Mouse (Mus musculus): ENCODE results near the gene Tmem101. TPM values are rescaled to one million over a fixed set of nuclear protein-coding genes. Genes with fewer than 3 reads are reported as not detected.

Tmem101 gene
- total and polyA plus RNA-seq, 3 experiments, result 35.4 to 63.1 (median 38.5) TPM

DNA sequence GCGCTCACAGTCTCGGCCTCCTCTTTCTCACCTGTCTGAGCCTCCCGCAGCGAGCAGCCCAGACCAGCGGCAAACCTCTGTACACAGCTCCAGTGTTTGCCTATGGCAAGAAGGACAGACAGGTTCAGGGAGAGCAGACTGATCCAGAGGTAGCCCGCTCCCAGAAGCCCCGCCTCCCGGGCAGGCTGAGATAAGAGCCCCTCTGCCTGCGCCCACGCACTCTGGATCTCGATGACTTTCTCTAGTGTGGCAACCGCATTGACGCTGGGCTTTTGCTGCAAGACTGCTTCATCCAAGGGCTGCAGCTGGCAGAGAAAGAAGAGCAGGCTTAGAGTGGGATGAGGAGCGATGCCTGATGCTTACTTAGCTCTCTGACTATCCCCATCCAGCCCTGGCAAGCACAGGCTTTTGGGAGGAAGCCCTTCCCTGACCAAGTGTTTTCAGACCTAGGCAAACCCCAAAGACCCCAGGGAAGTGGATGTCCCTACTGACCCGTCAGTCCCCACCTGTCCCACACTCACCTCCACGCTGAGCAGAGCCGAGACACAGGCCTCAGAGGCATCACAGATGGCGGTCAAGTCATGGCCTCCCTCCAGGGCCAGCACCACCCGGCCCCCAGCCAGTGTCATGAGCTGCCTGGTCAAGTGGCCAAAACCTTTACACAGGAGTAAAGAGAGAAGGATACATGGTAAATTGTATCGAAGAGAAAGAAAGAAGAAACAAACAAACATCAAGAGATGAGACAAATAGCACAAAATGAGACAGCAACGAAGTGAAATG is 40.0 kb upstream of the Tmem101 start:
- H3K9ac ChIP-seq (ENCODE audit: insufficient read depth, low read depth), result no peak overlapping the region
- H3K79me2 ChIP-seq (replicated peaks; ENCODE audit: control insufficient read depth, extremely low read depth, insufficient read depth, poor library complexity, severe bottlenecking), result 0 out of 2 replicates have a peak, but pooled peaks cover 2% of the 10 kb centered on the region
- TF ChIP-seq POLR2A (IDR thresholded peaks at IDR 0.05; ENCODE audit: low read depth, low read length), result no peak
- no peak for TF ChIP-seq MAX (IDR thresholded peaks at IDR 0.05; ENCODE audit: low read length)
- TF ChIP-seq PAX5 (IDR thresholded peaks at IDR 0.05; ENCODE audit: low read length), result no peak
- no peak for TF ChIP-seq MAFK (IDR thresholded peaks at IDR 0.05; ENCODE audit: insufficient replicate concordance, low read length)
- TF ChIP-seq IRF4 (IDR thresholded peaks at IDR 0.05; ENCODE audit: low read depth, low read length), result no peak
- no peak for TF ChIP-seq CTCF (conservative IDR thresholded peaks at IDR 0.05 in 1 of 2, IDR thresholded peaks at IDR 0.05 in 1 of 2; ENCODE audit: low read depth in 2 of 2, low read length in 2 of 2)
- no peak for TF ChIP-seq RAD21 (IDR thresholded peaks at IDR 0.05; ENCODE audit: low read depth, low read length)
- TF ChIP-seq CHD2 (IDR thresholded peaks at IDR 0.05; ENCODE audit: low read length), result no peak
- TF ChIP-seq MAZ (IDR thresholded peaks at IDR 0.05; ENCODE audit: low read depth, low read length), result no peak
- no peak for TF ChIP-seq TCF12 (IDR thresholded peaks at IDR 0.05; ENCODE audit: low read depth, low read length)
- no peak for TF ChIP-seq MYC (IDR thresholded peaks at IDR 0.05; ENCODE audit: low read depth, low read length)
- TF ChIP-seq KAT2A (IDR thresholded peaks at IDR 0.05; ENCODE audit: insufficient replicate concordance, low read length), result no peak
- TF ChIP-seq ELF1 (IDR thresholded peaks at IDR 0.05; ENCODE audit: low read depth, low read length), result no peak
- no peak overlapping the region for H3K4me2 ChIP-seq (ENCODE audit: insufficient read depth, low read depth, poor library complexity, severe bottlenecking)
- no peaks in the 10 kb centered on the region for H3K27me3 ChIP-seq (replicated peaks)
- dilution Hi-C loops (cut with MboI; ENCODE audit: extremely low pct_ligation_motif_present, extremely low pct_unique_long_range_greater_than_20kb, low sequenced_read_pairs), result no loop called here
- peaks cover 0 to 8% of the 10 kb centered on the region in 2 experiments; a peak in 1 of 4 replicates for H3K4me1 ChIP-seq (ENCODE audit: control insufficient read depth in 1 of 2, insufficient read depth in 2 of 2)
- peaks cover 88 to 98% of the 10 kb centered on the region in 2 experiments for H3K36me3 ChIP-seq (replicated peaks in 1 of 2; ENCODE audit: control insufficient read depth in 1 of 2, insufficient read depth in 1 of 2, low read length in 1 of 2)
- no peak overlapping the region for H3K27ac ChIP-seq (ENCODE audit: insufficient read depth, low read depth)
- H3K9me3 ChIP-seq (replicated peaks; ENCODE audit: low read length), result no peaks in the 10 kb centered on the region
- in situ Hi-C loops (cut with MboI; ENCODE audit: low pct_ligation_motif_present, low pct_unique_long_range_greater_than_20kb, low sequenced_read_pairs), result no loop called here
- no peak for DNase-seq (ENCODE audit: extremely low read depth)
- no peak overlapping the region for H3K4me3 ChIP-seq (replicated peaks in 1 of 3; ENCODE audit: low read depth in 2 of 3, low read length in 2 of 3, poor library complexity in 1 of 3)

DNA sequence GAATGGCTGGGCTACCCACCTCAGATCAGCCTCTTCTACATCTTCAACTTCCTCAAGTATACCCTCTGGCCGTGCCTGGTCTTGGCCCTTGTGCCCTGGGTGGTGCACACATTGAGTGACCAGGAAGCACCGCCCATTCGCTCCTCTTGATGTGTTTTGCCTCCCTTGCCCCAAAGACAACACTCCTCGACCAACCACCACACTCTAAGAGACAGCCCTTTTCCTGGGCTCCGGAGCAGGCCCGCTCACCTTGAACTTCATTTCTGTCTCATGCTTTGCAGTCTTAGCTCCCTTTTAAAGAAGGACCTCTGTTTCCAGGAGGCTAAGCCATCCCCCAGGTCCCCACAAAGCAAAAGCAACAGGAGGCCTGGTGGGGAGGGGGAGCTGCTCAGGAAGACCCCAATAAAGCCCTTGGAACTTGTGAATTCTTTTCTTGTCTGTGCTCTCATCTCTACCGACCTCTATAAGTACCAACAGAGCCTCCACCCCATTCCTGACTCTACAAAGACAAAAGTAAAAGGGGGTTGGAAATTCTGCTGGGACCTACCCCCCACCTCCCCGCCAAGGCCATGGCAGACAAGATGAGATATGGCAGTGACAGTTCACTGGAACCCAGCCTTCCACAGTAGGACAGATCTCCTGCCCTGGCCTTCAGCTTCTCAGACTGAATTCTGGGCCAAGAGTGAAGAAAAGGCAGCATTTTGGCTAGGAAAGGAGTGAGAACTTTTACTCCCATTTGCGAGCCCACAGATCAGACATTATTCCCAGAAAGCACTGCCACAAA is 37.6 kb upstream of the Tmem101 start:
- H3K9ac ChIP-seq (ENCODE audit: insufficient read depth, low read depth), result no peak overlapping the region
- peaks cover 4 to 21% of the 10 kb centered on the region in 2 experiments for H3K4me1 ChIP-seq (ENCODE audit: control insufficient read depth in 1 of 2, insufficient read depth in 2 of 2)
- in situ Hi-C loops (cut with MboI; ENCODE audit: low pct_ligation_motif_present, low pct_unique_long_range_greater_than_20kb, low sequenced_read_pairs), result loop anchor here (5.0 kb wide), 1 partner anchor 33 kb away; no protein-coding TSS in a partner anchor
- no peak overlapping the region for H3K4me2 ChIP-seq (ENCODE audit: insufficient read depth, low read depth, poor library complexity, severe bottlenecking)
- H3K27ac ChIP-seq (ENCODE audit: insufficient read depth, low read depth), result no peak overlapping the region
- DNase-seq (ENCODE audit: extremely low read depth), result no peak
- TF ChIP-seq USF2 (conservative IDR thresholded peaks at IDR 0.05; ENCODE audit: low read depth, low read length), result no peak
- no peak for TF ChIP-seq ZC3H11A (IDR thresholded peaks at IDR 0.05; ENCODE audit: low read depth, low read length)
- TF ChIP-seq MEF2A (IDR thresholded peaks at IDR 0.05; ENCODE audit: borderline replicate concordance, low read depth, low read length), result no peak
- TF ChIP-seq GABPA (IDR thresholded peaks at IDR 0.05; ENCODE audit: insufficient replicate concordance, low read depth, low read length), result no peak
- H3K79me2 ChIP-seq (replicated peaks; ENCODE audit: control insufficient read depth, extremely low read depth, insufficient read depth, poor library complexity, severe bottlenecking), result 0 out of 2 replicates have a peak, but pooled peaks cover 6% of the 10 kb centered on the region
- H3K27me3 ChIP-seq (replicated peaks), result no peaks in the 10 kb centered on the region
- H3K36me3 ChIP-seq (replicated peaks in 1 of 2; ENCODE audit: control insufficient read depth in 1 of 2, insufficient read depth in 1 of 2, low read length in 1 of 2), result peaks cover 64 to 76% of the 10 kb centered on the region in 2 experiments
- H3K4me3 ChIP-seq (replicated peaks in 1 of 3; ENCODE audit: low read depth in 2 of 3, low read length in 2 of 3, poor library complexity in 1 of 3), result no peak overlapping the region
- dilution Hi-C loops (cut with MboI; ENCODE audit: extremely low pct_ligation_motif_present, extremely low pct_unique_long_range_greater_than_20kb, low sequenced_read_pairs), result no loop called here
- no peaks in the 10 kb centered on the region for H3K9me3 ChIP-seq (replicated peaks; ENCODE audit: low read length)
